Mouse (Mus musculus) frontal cortex, adult 2 months (tissue): ENCODE data around the gene Itsn1. TPM values are rescaled to one million over a fixed set of nuclear protein-coding genes. Genes with fewer than 3 reads are reported as not detected.

Experiments
- DNase-seq, 2 experiments: peaks; one replicate each; pipeline ENCODE4 v3.0.0; 2022; ENCODE audit warnings: low spot score in 1 of 2; ENCODE audit errors: extremely low spot score in 1 of 2
- polyA plus RNA-seq: library from polyadenylated mRNA; depleted of rRNA; stranded (reverse); fragments of >200 nt; gene quantifications from 2 replicates; pipeline ENCODE4 v1.2.3, GENCODE M21; 2012

Itsn1 gene
- polyA plus RNA-seq, 1 experiment: 78.5 TPM

DNA sequence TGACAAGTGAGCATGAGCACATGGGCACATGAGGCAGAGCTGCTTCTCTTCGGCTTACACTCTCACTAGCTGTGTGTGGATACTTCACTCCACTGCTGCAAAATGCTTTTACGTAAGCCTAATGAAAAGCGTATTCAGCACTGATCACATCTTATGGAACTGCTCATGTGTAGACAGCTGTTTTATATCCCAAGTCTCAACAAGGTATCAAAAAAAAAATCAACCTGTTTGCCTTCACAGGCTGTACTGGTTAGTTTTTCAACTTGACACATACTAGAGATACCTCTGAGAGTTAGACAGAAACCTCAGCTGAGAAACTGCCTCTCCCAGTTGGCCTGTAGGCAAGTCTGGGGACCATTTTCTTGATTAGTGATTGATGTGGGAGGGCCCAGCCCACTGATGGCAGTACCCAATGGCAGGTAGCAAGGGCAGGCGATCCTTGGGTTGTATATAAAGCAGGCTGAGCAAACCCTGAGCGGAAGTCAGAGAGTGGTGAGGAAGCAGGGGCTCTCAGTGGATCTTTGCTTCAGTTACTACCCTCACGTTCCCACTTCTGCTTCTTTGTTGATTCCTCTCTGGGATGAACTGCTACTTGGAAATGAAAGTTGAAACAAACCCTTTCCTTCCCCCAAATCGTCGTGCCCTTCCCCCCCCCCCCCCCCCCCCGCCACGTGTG is 203.9 kb downstream of the Itsn1 start:
- no peak for DNase-seq

- DNase-seq: peak in 1 of 2 experiments; percentile 69
Measured at GRCm38 (mm10) chr16:91935108-91935507, 206.0 kb downstream of the Itsn1 start.

GRCm38 (mm10) chr16:91935726-91936125 is 206.6 kb downstream of the Itsn1 start:
- no peak for DNase-seq

DNA sequence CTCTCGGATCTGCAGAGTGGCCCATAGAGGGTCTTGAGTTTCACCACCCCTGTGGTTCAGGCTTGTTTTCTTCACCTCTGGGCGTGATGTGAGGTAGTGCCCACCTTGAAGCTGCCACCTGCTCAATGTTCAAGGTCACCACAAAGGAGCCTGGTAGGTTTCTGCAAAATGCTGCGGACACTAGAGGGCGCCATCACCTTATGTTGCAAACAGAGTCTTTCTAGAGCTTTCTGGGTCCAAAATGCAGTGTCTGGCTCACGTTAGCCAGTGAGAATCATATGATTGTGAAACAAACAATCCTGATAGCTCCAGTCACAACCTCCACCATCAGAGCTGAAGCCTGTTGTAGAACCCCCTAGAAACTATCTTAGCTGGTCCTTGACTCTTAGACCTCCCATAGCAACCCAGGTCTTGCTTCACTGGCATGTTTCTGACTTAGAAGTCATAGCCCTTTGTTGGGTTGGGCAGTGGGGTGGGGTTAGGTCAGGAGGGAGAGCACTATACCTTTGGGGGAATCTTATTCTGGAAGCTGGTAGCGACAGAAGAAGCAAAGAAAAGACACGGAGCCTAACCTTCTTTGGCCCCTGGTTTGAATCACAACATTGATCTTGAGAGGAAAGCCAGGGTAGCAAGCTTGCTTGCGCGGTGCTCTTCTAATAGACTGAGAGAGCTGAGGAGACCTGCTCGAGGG is 207.4 kb downstream of the Itsn1 start:
- DNase-seq: peak; percentile 68 to 96

DNA sequence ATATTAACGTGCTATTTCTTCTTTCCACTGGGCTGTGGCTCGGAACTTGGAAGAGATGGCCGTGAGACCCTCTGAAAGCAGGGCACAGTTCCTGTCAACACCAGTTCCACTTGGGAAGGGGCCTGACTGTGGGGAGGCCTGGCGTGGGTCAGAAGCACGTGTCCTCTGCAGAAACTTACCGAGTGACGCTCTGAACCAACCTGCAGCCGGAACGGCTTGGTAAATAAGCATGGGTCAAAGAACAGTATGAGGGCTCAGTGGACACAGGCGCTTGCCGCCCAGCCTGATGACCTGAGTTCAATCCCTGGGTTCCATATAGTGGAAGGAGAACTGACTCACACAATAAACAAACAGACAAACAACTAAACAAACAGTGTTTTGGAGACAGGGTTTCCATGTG is 208.2 kb downstream of the Itsn1 start:
- DNase-seq: no peak

GRCm38 (mm10) chr16:91938141-91938540 is 209.1 kb downstream of the Itsn1 start:
- no peak for DNase-seq

- DNase-seq: no peak
Measured at GRCm38 (mm10) chr16:91940726-91941125, 211.6 kb downstream of the Itsn1 start.

DNA sequence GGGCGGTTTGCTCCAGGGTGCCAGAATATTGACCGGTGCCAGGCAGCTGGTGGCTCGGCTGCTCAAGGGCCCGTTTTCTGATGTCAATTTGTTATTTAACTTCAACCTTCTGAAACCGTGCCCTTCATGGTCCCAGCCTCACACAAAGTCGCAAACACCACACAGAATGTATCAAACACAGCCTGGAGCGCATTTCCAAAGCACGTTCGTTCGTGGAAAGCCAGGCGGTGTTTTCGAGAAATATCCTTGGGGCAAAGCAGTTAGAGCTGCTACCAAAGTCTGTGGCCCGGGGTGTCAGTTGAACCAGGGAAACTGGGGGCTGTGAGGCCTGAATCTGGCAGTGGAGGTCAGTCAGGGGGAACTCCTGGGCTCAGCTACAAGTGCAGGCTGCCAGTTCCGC is 213.1 kb downstream of the Itsn1 start:
- no peak for DNase-seq

GRCm38 (mm10) chr16:91946261-91946660 is 217.2 kb downstream of the Itsn1 start:
- no peak for DNase-seq

DNA sequence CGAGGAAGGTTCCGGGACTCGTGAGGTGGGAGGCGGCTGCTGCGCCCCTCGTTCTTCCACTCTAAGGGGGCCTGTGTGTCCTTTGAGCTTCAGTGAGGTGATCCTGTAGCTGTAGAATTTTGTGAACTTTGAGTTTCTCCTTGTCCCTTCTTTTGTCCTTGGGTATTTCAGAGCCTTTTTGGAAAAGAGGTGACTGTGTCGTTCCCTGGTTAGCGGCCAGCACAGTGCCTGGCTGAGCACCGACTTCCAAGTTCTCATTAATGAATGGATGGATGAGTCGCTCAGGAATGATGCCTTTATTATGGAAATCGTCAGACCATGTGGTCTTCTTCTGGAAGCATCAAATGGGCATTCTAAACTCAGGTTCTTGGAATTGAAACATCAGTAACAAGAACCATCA is 218.0 kb downstream of the Itsn1 start:
- no peak for DNase-seq

DNA sequence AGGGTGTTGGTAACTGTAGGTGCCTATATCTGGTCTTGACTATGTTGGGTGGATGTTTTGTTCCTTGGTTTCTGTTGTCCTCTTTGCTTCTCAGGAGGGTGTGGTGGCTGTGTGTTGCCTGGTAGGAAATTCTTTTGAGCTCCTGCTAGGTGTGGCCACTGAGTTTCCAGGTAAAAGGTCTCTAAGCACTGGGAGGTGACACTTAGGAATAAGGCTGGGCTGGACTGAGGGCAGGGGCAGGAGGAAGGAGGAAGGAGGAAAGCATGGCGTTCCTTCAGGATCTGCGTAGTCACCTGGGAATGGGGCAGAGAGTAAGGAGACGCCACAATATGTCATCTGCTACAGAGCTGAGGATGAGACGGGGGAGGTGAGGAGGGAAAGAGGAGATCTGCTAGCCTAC is 224.9 kb downstream of the Itsn1 start:
- DNase-seq: no peak

GRCm38 (mm10) chr16:91954766-91955165 is 225.7 kb downstream of the Itsn1 start:
- DNase-seq: no peak

- DNase-seq: peak; percentile 81 to 91
Measured at GRCm38 (mm10) chr16:91962204-91962893, 233.3 kb downstream of the Itsn1 start.

- no peak for DNase-seq
Measured at GRCm38 (mm10) chr16:91962894-91963555, 233.9 kb downstream of the Itsn1 start.

DNA sequence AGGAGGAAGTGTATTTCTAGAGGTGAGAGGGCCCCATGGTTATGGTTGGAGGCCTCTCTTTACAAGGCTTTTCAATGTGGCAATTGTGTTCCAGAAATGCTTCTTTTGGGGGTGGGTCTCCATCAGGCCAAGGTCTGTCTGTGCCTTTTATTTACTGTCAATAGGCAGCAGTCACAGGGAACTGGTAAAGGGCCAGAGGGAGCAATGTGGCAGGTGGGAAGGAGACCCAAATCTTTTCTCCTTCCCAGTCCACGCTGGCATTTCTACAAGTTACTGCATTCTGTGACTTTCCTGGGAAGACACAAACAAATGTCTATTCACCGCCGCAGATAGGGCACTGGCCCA is 234.4 kb downstream of the Itsn1 start:
- no peak for DNase-seq

GRCm38 (mm10) chr16:91964308-91965178 is 235.5 kb downstream of the Itsn1 start:
- no peak for DNase-seq

DNA sequence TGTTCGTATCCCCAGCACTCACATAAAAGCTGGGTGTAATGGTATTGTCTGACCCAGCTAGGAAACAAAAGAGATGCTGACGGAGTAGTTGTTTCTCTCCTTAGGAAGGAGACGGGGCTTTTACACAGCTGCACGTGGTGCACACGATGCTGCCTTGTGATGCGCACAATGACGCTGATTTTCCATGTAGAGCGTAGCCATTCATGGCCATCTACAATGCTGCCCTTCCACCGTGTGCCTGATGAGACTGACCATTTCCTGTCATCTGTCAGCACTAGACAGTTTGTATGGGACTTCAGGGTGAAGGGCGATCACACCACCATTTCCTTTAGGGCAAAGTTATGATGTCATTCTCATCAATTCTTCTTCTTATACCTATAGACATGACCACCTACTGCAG is 239.6 kb downstream of the Itsn1 start:
- DNase-seq: no peak

- no peak for DNase-seq
Measured at GRCm38 (mm10) chr16:91969516-91970031, 240.5 kb downstream of the Itsn1 start.
